Mouse (Mus musculus) v-Abl transformed pro-B cells (cell line): ENCODE measurements around the gene Ugt2b38.
"Not testable (repeated sequence)": the region's sequence is repeated elsewhere in the genome, so short reads cannot be mapped to it uniquely, and the experiment has no call there.

Source experiments
- in situ Hi-C, 2 experiments: fragments of 400-800 bp; cut with MboI; formaldehyde crosslinking; loops; one replicate each; pipeline ENCODE4 v1.15.1; 2025; ENCODE audit not compliant: unreplicated experiment in 2 of 2

Ugt2b38 gene

DNA sequence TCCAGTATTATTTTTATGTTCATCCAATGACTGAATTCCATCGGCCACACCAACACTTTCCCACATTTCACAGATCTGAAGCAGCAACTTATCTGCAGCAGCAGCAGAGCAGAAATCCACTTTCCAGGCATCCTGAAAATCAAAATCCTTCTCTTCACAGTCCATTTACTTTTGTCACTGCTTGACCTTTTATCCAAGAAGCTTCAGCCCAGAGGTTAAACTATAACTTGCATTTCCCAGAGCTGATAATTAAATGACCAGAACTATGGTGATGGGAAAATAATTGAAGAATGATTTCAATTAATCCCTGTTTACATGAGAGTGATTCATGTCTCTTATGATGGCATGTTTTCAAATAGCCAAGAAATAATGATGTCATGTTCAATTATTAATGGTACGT lies at the start of gene Ugt2b38:
TSS of gene Ugt2b38 (minus strand) at position 163 of the 400 bp plus-strand sequence.
- in situ Hi-C loops = not testable (repeated sequence)

DNA sequence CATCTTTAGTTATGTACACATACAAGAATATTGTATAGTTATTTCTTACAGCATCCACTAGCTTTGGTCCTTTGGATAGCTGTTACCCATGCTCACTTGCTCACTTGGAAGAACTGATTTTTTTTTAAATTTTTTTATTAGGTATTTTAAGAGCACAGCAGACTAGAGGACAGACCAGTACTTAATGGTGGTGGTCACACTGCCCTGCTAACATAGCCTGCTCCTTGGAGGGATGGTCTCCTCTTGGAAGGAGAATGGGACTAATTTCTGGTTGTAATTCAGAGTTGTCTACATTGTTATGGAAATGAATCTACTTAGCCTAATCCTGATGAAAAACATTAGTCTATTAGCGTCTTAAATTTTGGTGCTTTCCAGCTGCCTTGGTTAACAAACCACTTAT lies 34.8 kb upstream of the Ugt2b38 start:
- in situ Hi-C loops = no loop called here

- in situ Hi-C loops = no loop called here
Observed at GRCm38 (mm10) chr5:87457701-87458100, 33.7 kb upstream of the Ugt2b38 start.

DNA sequence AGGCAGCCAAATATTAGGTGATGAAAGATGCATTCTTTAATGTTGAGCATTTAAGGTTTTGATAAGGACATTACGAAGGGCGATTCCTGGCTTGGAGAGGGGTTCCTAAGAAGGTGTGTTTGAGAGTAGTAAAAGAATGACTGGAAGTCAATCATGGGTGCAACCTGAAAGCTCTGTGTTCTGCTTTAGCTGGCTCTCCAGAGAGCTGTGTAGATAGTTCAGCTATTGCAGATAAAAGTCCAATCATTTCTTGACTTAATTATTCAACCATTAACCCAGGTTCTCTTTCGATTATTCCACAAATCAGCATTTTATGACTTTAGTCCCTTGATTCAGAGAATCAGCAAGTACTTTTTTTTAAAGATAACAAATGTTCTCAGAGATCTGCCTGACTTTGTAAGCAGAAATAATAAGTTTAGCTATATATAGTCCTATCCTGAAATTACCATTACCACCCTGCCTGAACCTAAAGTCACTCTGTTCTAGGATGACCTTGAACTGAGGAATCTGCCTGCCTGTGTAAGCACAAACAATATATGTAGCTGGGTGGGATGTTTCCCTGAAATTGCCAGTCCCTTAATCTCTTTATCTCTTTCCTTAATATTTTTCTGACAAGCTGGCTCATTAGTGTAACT lies 32.3 kb upstream of the Ugt2b38 start:
- in situ Hi-C loops = no loop called here

GRCm38 (mm10) chr5:87455519-87455918 lies 31.5 kb upstream of the Ugt2b38 start:
- in situ Hi-C loops = no loop called here

DNA sequence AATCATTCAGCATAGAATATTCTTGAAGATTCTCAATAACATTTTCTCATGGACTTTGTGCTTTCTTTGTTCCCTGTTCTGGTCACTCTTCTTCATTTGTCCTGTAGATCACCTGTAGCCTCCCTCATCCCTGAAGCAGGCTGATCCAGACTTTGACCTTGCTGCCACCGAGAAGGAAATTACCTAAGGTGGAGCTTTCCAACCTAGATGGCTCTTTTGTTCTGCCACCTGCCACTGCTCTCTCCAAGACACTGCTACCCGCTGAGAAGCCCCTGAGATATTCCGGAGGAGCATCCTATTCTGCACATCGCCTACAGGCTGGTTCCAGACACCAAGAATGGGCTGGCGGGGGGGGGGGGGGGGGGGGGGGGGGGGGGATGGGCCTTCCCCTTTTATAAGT lies 28.5 kb upstream of the Ugt2b38 start:
- in situ Hi-C loops = not testable (repeated sequence)

DNA sequence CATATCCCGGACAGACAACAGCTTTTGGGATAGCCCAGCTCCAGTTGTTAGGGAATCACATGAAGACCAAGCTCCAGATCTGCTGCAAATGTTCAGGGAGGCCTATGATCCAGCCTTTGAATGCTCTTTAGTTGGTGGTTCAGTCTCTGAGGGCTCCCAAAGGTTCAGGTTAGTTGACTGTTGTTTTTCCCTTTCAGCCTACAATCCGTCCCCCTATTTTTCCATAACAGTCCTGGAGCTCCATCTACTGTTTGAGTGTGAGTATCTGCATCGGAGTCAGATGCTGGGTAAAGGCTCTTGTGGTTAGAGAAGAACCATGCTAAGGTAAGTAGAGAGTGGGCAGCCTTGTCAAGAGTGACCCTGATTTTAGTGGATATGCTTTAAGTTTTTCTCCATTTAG lies 12.3 kb upstream of the Ugt2b38 start:
- in situ Hi-C loops = no loop called here

GRCm38 (mm10) chr5:87425676-87426075 lies 1.7 kb upstream of the Ugt2b38 start:
- in situ Hi-C loops = no loop called here

- in situ Hi-C loops = no loop called here
Observed at GRCm38 (mm10) chr5:87396968-87397367, 27.0 kb downstream of the Ugt2b38 start.

- in situ Hi-C loops = no loop called here
Observed at GRCm38 (mm10) chr5:87390818-87391217, 33.2 kb downstream of the Ugt2b38 start.

- in situ Hi-C loops = no loop called here
Observed at GRCm38 (mm10) chr5:87380234-87380633, 43.8 kb downstream of the Ugt2b38 start.

GRCm38 (mm10) chr5:87379825-87380224 lies 44.2 kb downstream of the Ugt2b38 start:
- in situ Hi-C loops = no loop called here

GRCm38 (mm10) chr5:87375874-87376383 lies 48.1 kb downstream of the Ugt2b38 start:
- in situ Hi-C loops = no loop called here

DNA sequence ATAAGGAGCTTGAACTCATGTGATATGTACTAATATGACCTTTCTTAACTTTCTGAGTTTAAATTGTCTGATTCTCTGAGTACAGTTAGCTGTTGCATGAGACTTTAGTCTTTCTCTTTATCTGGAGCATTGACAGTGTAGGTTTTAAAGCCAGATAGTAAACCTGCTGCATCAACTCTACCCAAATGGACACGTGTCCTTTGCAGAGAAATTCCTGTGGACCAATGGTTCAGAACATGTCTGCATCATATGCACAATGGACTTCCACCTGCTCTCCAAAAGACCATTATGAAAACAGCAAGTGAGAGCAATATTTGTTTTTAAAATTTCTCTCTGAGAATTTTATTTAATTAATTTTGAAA lies 50.5 kb downstream of the Ugt2b38 start:
- in situ Hi-C loops = no loop called here

GRCm38 (mm10) chr5:87372788-87373501 lies 51.1 kb downstream of the Ugt2b38 start:
- in situ Hi-C loops = not testable (repeated sequence)
